Mouse (Mus musculus) thymus, adult 2 months (tissue): ENCODE measurements at regions not wholly inside any gene's neighbourhood (a gene's known extent, or its start where the extent isn't known, plus 50 kb on each side); places are given as distances from the start of the nearest gene placed in this dataset.

Experiments
- CTCF ChIP-seq: fragments of 200-500 bp; IDR thresholded peaks from 2 replicates; pipeline ENCODE4 v1.5.1; 2012; ENCODE audit warnings: mild to moderate bottlenecking, control low read depth, low read length, moderate library complexity, borderline replicate concordance; ENCODE audit not compliant: control insufficient read depth, poor library complexity, insufficient read depth; ENCODE audit errors: extremely low read depth
- POLR2A ChIP-seq: fragments of 200-500 bp; IDR thresholded peaks from 2 replicates; pipeline ENCODE4 v1.6.1; 2012; ENCODE audit warnings: mild to moderate bottlenecking, low read length, control low read depth, moderate library complexity; ENCODE audit not compliant: control insufficient read depth, poor library complexity, insufficient read depth; ENCODE audit errors: extremely low read depth

DNA sequence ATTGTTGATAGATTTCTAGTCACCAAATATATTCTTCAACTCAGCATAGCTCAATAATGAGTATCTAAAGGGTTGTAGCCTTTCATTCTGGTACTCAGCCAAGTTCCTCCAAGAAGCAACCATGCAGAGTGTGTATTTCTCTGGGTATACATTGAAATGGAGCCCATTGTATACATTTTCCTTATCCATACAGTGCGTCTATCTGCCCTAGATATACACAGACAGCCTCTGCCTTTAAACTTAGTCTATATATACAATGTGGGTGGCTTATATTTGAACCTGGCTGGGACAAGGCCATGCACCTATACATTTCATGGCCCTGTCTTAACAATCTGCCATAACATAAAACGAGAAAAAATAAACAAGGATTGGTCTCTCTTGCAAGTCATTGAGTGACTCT is 121.6 kb upstream of the Plxna2 start:
- TF ChIP-seq CTCF (no peak), POLR2A (no peak)
